Comparison of ENCODE assay signal across 9 mouse cellular contexts in genomic region chr1:133887044-133887443, GRCm38 (mm10). TPM values are rescaled to one million over a fixed set of nuclear protein-coding genes. Genes with fewer than 3 reads are reported as not detected.
DNase-seq lines count a peak whose midpoint lies in the region; ATAC-seq and TF ChIP-seq lines count a peak whose summit lies in the region.
"Had no signal": no experiment of that assay in that cellular context is flagged by ENCODE, and none has a peak within 500 bp of the region (broad histone marks: within the 10 kb centered on the region; RNA-seq: fewer than 3 reads in every experiment).

No protein-coding gene starts in this region.

- no peak overlapping the region for H3K27ac ChIP-seq in heart, embryonic 14.5 days (replicated peaks in 1 of 2; ENCODE audit: control insufficient read depth in 1 of 2, insufficient read depth in 1 of 2, low read depth in 2 of 2, low read length in 2 of 2)
- H3K27ac ChIP-seq in heart, adult 2 months = no peak overlapping the region
- H3K27ac ChIP-seq in embryonic facial prominence, embryonic 11.5 days (replicated peaks; ENCODE audit: low read depth, low read length) = no peak overlapping the region
- H3K27ac ChIP-seq in layer of hippocampus, adult 2 months = peak overlapping the region; percentile 77
- no peak overlapping the region for H3K27ac ChIP-seq in midbrain, embryonic 11.5 days (ENCODE audit: low read depth, low read length)
- H3K27ac ChIP-seq: macrophage had no signal

- no peak for TF ChIP-seq POLR2A in heart, adult 2 months (IDR thresholded peaks at IDR 0.05; ENCODE audit: insufficient read depth, low read depth, low read length)

- no peak for DNase-seq in heart, adult 2 months
- DNase-seq in embryonic facial prominence, embryonic 11.5 days (ENCODE audit: low spot score) = peak; percentile 43
- DNase-seq in layer of hippocampus, adult 2 months (ENCODE audit: low spot score in 2 of 2) = peak; percentile 65 to 82
- DNase-seq in midbrain, embryonic 11.5 days (ENCODE audit: low spot score, missing footprints) = no peak
- DNase-seq in thymus, postnatal 36 days = no peak
- DNase-seq in kidney, adult 9 months = no peak
- DNase-seq in ovary, adult 18-20 months (ENCODE audit: low spot score) = no peak

- no peak overlapping the region for H3K4me2 ChIP-seq in heart, embryonic 14.5 days (ENCODE audit: low read length)
- H3K4me2 ChIP-seq in embryonic facial prominence, embryonic 11.5 days (ENCODE audit: low read depth, low read length) = no peak overlapping the region
- H3K4me2 ChIP-seq in midbrain, embryonic 11.5 days = 0 out of 2 replicates have a peak overlapping the region, but pooled peaks have one; percentile 3

- no peak for TF ChIP-seq EP300 in heart, adult 2 months (IDR thresholded peaks at IDR 0.05; ENCODE audit: insufficient read depth, low read depth, low read length)

- no peaks in the 10 kb centered on the region for H3K79me2 ChIP-seq in heart, adult 2 months (replicated peaks; ENCODE audit: control insufficient read depth, insufficient read depth, low read length)

- H3K4me1 ChIP-seq in heart, embryonic 14.5 days (ENCODE audit: control insufficient read depth in 2 of 2, insufficient read depth in 2 of 2, low read length in 2 of 2) = peaks cover 35 to 38% of the 10 kb centered on the region in 2 experiments
- H3K4me1 ChIP-seq in heart, adult 2 months (ENCODE audit: control insufficient read depth, insufficient read depth, low read length) = peaks cover 17% of the 10 kb centered on the region
- peaks cover 12% of the 10 kb centered on the region for H3K4me1 ChIP-seq in embryonic facial prominence, embryonic 11.5 days (ENCODE audit: control insufficient read depth, insufficient read depth, low read length)
- peaks cover 30% of the 10 kb centered on the region for H3K4me1 ChIP-seq in midbrain, embryonic 11.5 days (ENCODE audit: control insufficient read depth, insufficient read depth, low read length)

- TF ChIP-seq CTCF in heart, adult 2 months (IDR thresholded peaks at IDR 0.05) = no peak
- TF ChIP-seq CTCF in layer of hippocampus, adult 2 months (conservative IDR thresholded peaks at IDR 0.05) = no peak

- WGBS in heart, embryonic 14.5 days = 16% methylated on average over 8 of the region's 8 CpGs
- WGBS in heart, adult 2 months = 57% methylated on average over 8 of the region's 8 CpGs
- WGBS in embryonic facial prominence, embryonic 11.5 days = 9% methylated on average over 8 of the region's 8 CpGs
- 9% methylated on average over 8 of the region's 8 CpGs for WGBS in midbrain, embryonic 11.5 days

- H3K9me3 ChIP-seq in heart, embryonic 14.5 days (ENCODE audit: control insufficient read depth, low read length) = no peaks in the 10 kb centered on the region
- H3K9me3 ChIP-seq in embryonic facial prominence, embryonic 11.5 days (replicated peaks; ENCODE audit: control insufficient read depth, low read length) = no peaks in the 10 kb centered on the region
- H3K9me3 ChIP-seq in midbrain, embryonic 11.5 days (ENCODE audit: control insufficient read depth, low read length) = no peaks in the 10 kb centered on the region

- no peak for ATAC-seq in heart, embryonic 14.5 days (ENCODE audit: insufficient number of reproducible peaks, insufficient read depth, low FRiP score, low read depth)
- ATAC-seq in embryonic facial prominence, embryonic 11.5 days (replicated peaks; ENCODE audit: insufficient number of reproducible peaks, low FRiP score, low TSS enrichment, low read depth) = no peak
- peak; percentile 34; the same call in 1 of the 2 replicates for ATAC-seq in midbrain, embryonic 11.5 days (ENCODE audit: low FRiP score)

- no peaks in the 10 kb centered on the region for H3K36me3 ChIP-seq in heart, embryonic 14.5 days (ENCODE audit: control insufficient read depth, insufficient read depth, low read length)
- no peaks in the 10 kb centered on the region for H3K36me3 ChIP-seq in heart, adult 2 months (ENCODE audit: control insufficient read depth, insufficient read depth, low read length)
- no peaks in the 10 kb centered on the region for H3K36me3 ChIP-seq in embryonic facial prominence, embryonic 11.5 days (replicated peaks; ENCODE audit: control insufficient read depth, insufficient read depth, low read depth, low read length)
- H3K36me3 ChIP-seq in midbrain, embryonic 11.5 days (ENCODE audit: control insufficient read depth, insufficient read depth, low read length) = no peaks in the 10 kb centered on the region

- peak overlapping the region; percentile 36; the same call in 1 of the 2 replicates for H3K9ac ChIP-seq in heart, embryonic 14.5 days (ENCODE audit: low read length)
- H3K9ac ChIP-seq in heart, adult 2 months (ENCODE audit: low read depth, low read length) = no peak overlapping the region
- H3K9ac ChIP-seq in embryonic facial prominence, embryonic 11.5 days (replicated peaks; ENCODE audit: low read length) = no peak overlapping the region; the same call in 1 of the 2 replicates
- H3K9ac ChIP-seq in midbrain, embryonic 11.5 days (ENCODE audit: low read length) = no peak overlapping the region

- no peak overlapping the region for H3K4me3 ChIP-seq in heart, embryonic 14.5 days (ENCODE audit: control insufficient read depth in 1 of 2, insufficient read depth in 1 of 2, low read depth in 1 of 2, low read length in 2 of 2)
- no peak overlapping the region for H3K4me3 ChIP-seq in heart, adult 2 months
- H3K4me3 ChIP-seq in embryonic facial prominence, embryonic 11.5 days (ENCODE audit: low read depth, low read length) = no peak overlapping the region
- H3K4me3 ChIP-seq in layer of hippocampus, adult 2 months = peak overlapping the region; percentile 38
- no peak overlapping the region for H3K4me3 ChIP-seq in midbrain, embryonic 11.5 days (ENCODE audit: low read depth, low read length)

- no peaks in the 10 kb centered on the region for H3K27me3 ChIP-seq in heart, embryonic 14.5 days (ENCODE audit: control insufficient read depth, insufficient read depth, low read length)
- H3K27me3 ChIP-seq in heart, adult 2 months (ENCODE audit: control insufficient read depth, insufficient read depth, low read length) = no peaks in the 10 kb centered on the region
- H3K27me3 ChIP-seq in embryonic facial prominence, embryonic 11.5 days (ENCODE audit: control insufficient read depth, insufficient read depth, low read length) = no peaks in the 10 kb centered on the region
- no peaks in the 10 kb centered on the region for H3K27me3 ChIP-seq in midbrain, embryonic 11.5 days (ENCODE audit: control insufficient read depth, insufficient read depth, low read length)

- intact Hi-C loops in heart, adult 2 months (cut with DNase I) = no loop called here

RNA-seq across cellular contexts. Expression of gene Optc, which starts 20.8 kb away (rescaled TPM):
- 0.40 and 0.47 TPM in 2 replicates for polyA plus RNA-seq in heart, embryonic 14.5 days (2014; fragmentation: Nextera tagmentation; extraction: Ambion mirVana)
- under 1 TPM; 0.34 to 0.36 TPM for total RNA-seq in heart, adult 2 months (2021)
- 1.00 and 2.4 TPM in 2 replicates for polyA plus RNA-seq in heart, adult 2 months (2012; rRNA removed)
- polyA plus RNA-seq in embryonic facial prominence, embryonic 11.5 days (2014; fragmentation: Nextera tagmentation; extraction: Ambion mirVana) = 0.59 and 0.88 TPM in 2 replicates
- under 1 TPM in 1 of 2 experiments, not detected in 1; 0.31 TPM for total RNA-seq in layer of hippocampus, adult 2 months (2021)
- polyA plus RNA-seq in midbrain, embryonic 11.5 days (2014; fragmentation: Nextera tagmentation; extraction: Ambion mirVana) = 1.6 and 1.9 TPM in 2 replicates
- polyA plus RNA-seq: macrophage had no signal

RNA-seq across cellular contexts. Expression of gene Prelp, which starts 34.2 kb away (rescaled TPM):
- polyA plus RNA-seq in heart, embryonic 14.5 days (2014; fragmentation: Nextera tagmentation; extraction: Ambion mirVana) = 2.1 and 2.7 TPM in 2 replicates
- total RNA-seq in heart, adult 2 months (2021) = 10 to 100 TPM; 29.0 to 34.4 TPM
- 52.1 and 58.5 TPM in 2 replicates for polyA plus RNA-seq in heart, adult 2 months (2012; rRNA removed)
- 1.1 and 1.2 TPM in 2 replicates for polyA plus RNA-seq in embryonic facial prominence, embryonic 11.5 days (2014; fragmentation: Nextera tagmentation; extraction: Ambion mirVana)
- total RNA-seq in layer of hippocampus, adult 2 months (2021) = 10 to 100 TPM; 13.8 to 18.0 TPM
- polyA plus RNA-seq in midbrain, embryonic 11.5 days (2014; fragmentation: Nextera tagmentation; extraction: Ambion mirVana) = 1.1 and 1.7 TPM in 2 replicates

Comparison
In these comparisons a context has a peak if more than half of its experiments do, and no peak if none do; other contexts are left out.
1. RNA of gene Prelp, which starts 34.2 kb away (polyA plus RNA-seq): 52.1 to 58.5 TPM in heart, adult 2 months; 2.1 to 2.7 TPM in heart, embryonic 14.5 days, 1.1 to 1.7 TPM in midbrain, embryonic 11.5 days and 1.1 to 1.2 TPM in embryonic facial prominence, embryonic 11.5 days; every median in the first group is over 10 times any median in the second.
2. DNase-seq: peak in embryonic facial prominence, embryonic 11.5 days (single experiment) and layer of hippocampus, adult 2 months (2 of 2); none in heart, adult 2 months (0 of 2), midbrain, embryonic 11.5 days (single experiment), thymus, postnatal 36 days (0 of 2), kidney, adult 9 months (single experiment) and ovary, adult 18-20 months (single experiment).